Mouse (Mus musculus) limb, embryonic 14.5 days (tissue): Measurements from ENCODE around the gene Tmem204. TPM values are rescaled to one million over a fixed set of nuclear protein-coding genes. Genes with fewer than 3 reads are reported as not detected.
"Not testable (repeated sequence)": the region's sequence is repeated elsewhere in the genome, so short reads cannot be mapped to it uniquely, and the experiment has no call there.

Experiments used
- ATAC-seq: fragments of 200-750 bp; cut with Nextera tagmentation; 2 replicates; pipeline ENCODE4 v1.8.0; 2017; ENCODE audit warnings: low read depth, moderate number of reproducible peaks, moderate TSS enrichment; ENCODE audit not compliant: low FRiP score
- DNase-seq: peaks from one replicate; pipeline ENCODE4 v3.0.0-alpha.2; 2015; ENCODE audit warnings: low spot score
- H3K27ac ChIP-seq: fragments of 300-500 bp; sonication (generic); replicated peaks from 2 replicates; pipeline ENCODE4 v1.5.1; 2014; ENCODE audit warnings: low read depth, mild to moderate bottlenecking, low read length, moderate library complexity, mixed read lengths
- H3K27me3 ChIP-seq: fragments of 300-500 bp; sonication (generic); 2 replicates; pipeline ENCODE4 v1.6.1; 2014; ENCODE audit warnings: low read length, mixed read lengths; ENCODE audit not compliant: control insufficient read depth, insufficient read depth
- H3K36me3 ChIP-seq: fragments of 300-500 bp; sonication (generic); 2 replicates; pipeline ENCODE4 v1.6.1; 2014; ENCODE audit warnings: mild to moderate bottlenecking, low read length, moderate library complexity, mixed read lengths; ENCODE audit not compliant: control insufficient read depth, insufficient read depth
- H3K4me1 ChIP-seq: fragments of 300-500 bp; sonication (generic); 2 replicates; pipeline ENCODE4 v1.6.1; 2014; ENCODE audit warnings: antibody characterized with exemption, low read length, mixed read lengths; ENCODE audit not compliant: control insufficient read depth, insufficient read depth
- H3K4me2 ChIP-seq: fragments of 300-500 bp; sonication (generic); replicated peaks from 2 replicates; pipeline ENCODE4 v1.6.1; 2014; ENCODE audit warnings: low read depth, mild to moderate bottlenecking, low read length, moderate library complexity; ENCODE audit not compliant: severe bottlenecking
- H3K4me3 ChIP-seq: fragments of 300-500 bp; sonication (generic); replicated peaks from 2 replicates; pipeline ENCODE4 v1.5.1; 2014; ENCODE audit warnings: low read length
- H3K9ac ChIP-seq: fragments of 300-500 bp; sonication (generic); 2 replicates; pipeline ENCODE4 v1.6.1; 2014; ENCODE audit warnings: mild to moderate bottlenecking, low read depth, low read length, moderate library complexity; ENCODE audit not compliant: severe bottlenecking
- H3K9me3 ChIP-seq: fragments of 300-500 bp; sonication (generic); 2 replicates; pipeline ENCODE4 v1.6.1; 2016; ENCODE audit warnings: low read length; ENCODE audit not compliant: control insufficient read depth
- POLR2A ChIP-seq: fragments of 200-500 bp; IDR thresholded peaks from 2 replicates; pipeline ENCODE4 v1.8.0; 2012; ENCODE audit warnings: inconsistent platforms, mild to moderate bottlenecking, moderate library complexity, borderline replicate concordance; ENCODE audit not compliant: insufficient read depth, insufficient read length; ENCODE audit errors: extremely low read depth
- WGBS: fragments of 180-500 bp; shearing (Covaris S2); extraction: QIAGEN DNeasy Blood & Tissue Kit; methylation state at CpG from one replicate; pipeline ENCODE4 v1.1.7; 2014; 5-methylcytosine and 5-hydroxymethylcytosine counted together
- polyA plus RNA-seq, 2 experiments: library from polyadenylated mRNA; depleted of rRNA in 1 of 2; stranded (reverse) in 1 of 2; unstranded in 1 of 2; fragments of >200 nt; fragmentation: Nextera tagmentation in 1 of 2; extraction: Ambion mirVana in 1 of 2; gene quantifications; 2 replicates each; pipeline versions ENCODE4 v1.2.1 to v1.2.3; 2012 to 2014

Gene Tmem204
- polyA plus RNA-seq (2012; rRNA removed) (12.1 and 18.1 TPM in 2 replicates), polyA plus RNA-seq (2014; fragmentation: Nextera tagmentation; extraction: Ambion mirVana) (17.3 and 18.5 TPM in 2 replicates)

- ATAC-seq = peak; percentile 94
- H3K4me1 ChIP-seq = peaks cover 26% of the 10 kb centered on the region
- TF ChIP-seq POLR2A = no peak
- WGBS = 12% methylated on average over 7 of the region's 7 CpGs
- H3K9ac ChIP-seq = peak within 1 kb of the TSS; percentile 1; the same call in 1 of the 2 replicates
- no peaks in the 10 kb centered on the region for H3K9me3 ChIP-seq
- H3K4me2 ChIP-seq = no peak within 1 kb of the TSS; the same call in 1 of the 2 replicates
- H3K27ac ChIP-seq = peak within 1 kb of the TSS; percentile 96
- H3K27me3 ChIP-seq = no peaks in the 10 kb centered on the region
- no peak within 1 kb of the TSS for H3K4me3 ChIP-seq
- peak; percentile 94 for DNase-seq
- H3K36me3 ChIP-seq = peaks cover 9% of the 10 kb centered on the region
Measured at GRCm38 (mm10) chr17:25083444-25083931, at the start of gene Tmem204. TSS of gene Tmem204 (minus strand) at chr17:25083591.

DNA sequence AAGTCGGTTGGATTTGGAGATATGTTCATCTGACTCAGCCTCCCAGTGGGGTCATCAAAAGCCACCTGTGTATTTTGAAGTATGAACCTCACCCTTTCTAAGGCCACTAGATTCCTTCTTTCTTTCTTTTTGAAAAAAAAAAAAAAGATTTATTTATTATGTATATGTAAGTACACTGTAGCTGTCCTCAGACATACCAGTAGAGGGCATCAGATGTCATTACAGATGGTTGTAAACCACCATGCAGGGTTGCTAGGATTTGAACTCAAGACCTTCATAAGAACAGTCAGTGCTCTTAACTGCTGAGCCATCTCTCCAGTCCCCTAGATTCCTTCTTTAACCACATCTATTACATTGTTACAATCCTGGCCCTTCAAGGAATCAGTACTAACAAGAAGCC lies 46.7 kb upstream of the Tmem204 start:
- Histone ChIP-seq H3K9me3 (no peaks in the 10 kb centered on the region), H3K4me2 (no peak overlapping the region), H3K4me1 (peaks cover 8% of the 10 kb centered on the region), H3K9ac (no peak overlapping the region), H3K27me3 (no peaks in the 10 kb centered on the region), H3K36me3 (no peaks in the 10 kb centered on the region), H3K4me3 (no peak overlapping the region), H3K27ac (no peak overlapping the region)
- DNase-seq (no peak), ATAC-seq (no peak)
- 100% methylated on average over 1 of the region's 1 CpGs for WGBS
- TF ChIP-seq POLR2A = no peak

GRCm38 (mm10) chr17:25127681-25128080 lies 44.3 kb upstream of the Tmem204 start:
- Histone ChIP-seq H3K9me3 (no peaks in the 10 kb centered on the region), H3K9ac (no peak overlapping the region), H3K27me3 (no peaks in the 10 kb centered on the region), H3K4me3 (no peak overlapping the region), H3K4me1 (no peaks in the 10 kb centered on the region), H3K36me3 (no peaks in the 10 kb centered on the region), H3K4me2 (no peak overlapping the region), H3K27ac (no peak overlapping the region)
- 73% methylated on average over 9 of the region's 9 CpGs for WGBS
- TF ChIP-seq POLR2A = no peak
- no peak for ATAC-seq
- no peak for DNase-seq

GRCm38 (mm10) chr17:25127079-25127478 lies 43.7 kb upstream of the Tmem204 start:
- ATAC-seq (no peak), DNase-seq (peak; percentile 22)
- H3K9ac ChIP-seq = no peak overlapping the region
- no peak overlapping the region for H3K27ac ChIP-seq
- 70% methylated on average over 8 of the region's 8 CpGs for WGBS
- no peaks in the 10 kb centered on the region for H3K9me3 ChIP-seq
- no peaks in the 10 kb centered on the region for H3K4me1 ChIP-seq
- no peak for TF ChIP-seq POLR2A
- H3K4me3 ChIP-seq = no peak overlapping the region
- H3K27me3 ChIP-seq = no peaks in the 10 kb centered on the region
- no peaks in the 10 kb centered on the region for H3K36me3 ChIP-seq
- no peak overlapping the region for H3K4me2 ChIP-seq

- 82% methylated on average over 3 of the region's 3 CpGs for WGBS
- not testable (repeated sequence) for H3K27ac ChIP-seq, H3K4me3 ChIP-seq, H3K9me3 ChIP-seq, H3K4me2 ChIP-seq, H3K27me3 ChIP-seq, H3K36me3 ChIP-seq, H3K9ac ChIP-seq, H3K4me1 ChIP-seq, DNase-seq, ATAC-seq
Measured at GRCm38 (mm10) chr17:25125442-25126060, 42.2 kb upstream of the Tmem204 start.
